Mouse (Mus musculus): Measurements from ENCODE around the gene Mid1. TPM values are rescaled to one million over a fixed set of nuclear protein-coding genes. Genes with fewer than 3 reads are reported as not detected.
"Not testable (repeated sequence)": the region's sequence is repeated elsewhere in the genome, so short reads cannot be mapped to it uniquely, and the experiment has no call there.

The Mid1 gene
- total RNA-seq, 2 experiments from 2014 or later: 2.6 to 6.4 TPM

DNA sequence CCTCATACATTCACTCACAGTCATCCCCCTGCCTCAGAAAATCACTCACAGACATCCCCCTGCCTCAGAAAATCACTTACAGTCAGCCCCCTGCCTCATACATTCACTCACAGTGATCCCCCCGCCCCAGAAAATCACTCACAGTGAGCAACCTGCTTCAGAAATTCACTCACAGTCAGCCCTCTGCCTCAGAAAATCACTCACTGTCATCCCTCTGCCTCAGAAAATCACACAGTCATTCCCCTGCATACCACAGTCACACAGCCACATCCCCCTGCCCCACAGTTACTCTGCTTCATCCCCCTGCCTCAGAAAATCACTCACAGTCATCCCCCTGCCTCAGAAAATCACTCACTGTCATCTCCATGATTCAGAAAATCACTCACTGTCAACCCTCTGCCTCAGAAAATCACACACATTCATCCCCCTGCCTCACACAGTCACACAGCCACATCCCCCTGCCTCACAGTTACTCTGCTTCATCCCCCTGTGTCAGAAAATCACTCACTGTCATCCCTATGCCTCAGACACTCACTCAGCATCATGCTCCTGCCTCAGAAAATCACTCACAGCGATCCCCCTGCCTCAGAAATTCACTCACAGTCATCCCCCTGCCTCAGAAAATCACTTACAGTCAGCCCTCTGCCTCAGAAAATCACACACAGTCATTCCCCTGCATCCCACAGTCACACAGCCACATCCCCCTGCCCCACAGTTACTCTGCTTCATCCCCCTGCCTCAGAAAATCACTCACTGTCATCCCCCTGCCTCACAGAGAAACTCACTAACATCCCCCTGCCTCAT lies 322.6 kb downstream of the Mid1 start:
- DNase-seq (ENCODE audit: low spot score): not testable (repeated sequence)
- intact Hi-C loops (cut with DNase I): loop anchor here (2.0 kb wide), 1 partner anchor 15 kb away; no protein-coding TSS in a partner anchor

DNA sequence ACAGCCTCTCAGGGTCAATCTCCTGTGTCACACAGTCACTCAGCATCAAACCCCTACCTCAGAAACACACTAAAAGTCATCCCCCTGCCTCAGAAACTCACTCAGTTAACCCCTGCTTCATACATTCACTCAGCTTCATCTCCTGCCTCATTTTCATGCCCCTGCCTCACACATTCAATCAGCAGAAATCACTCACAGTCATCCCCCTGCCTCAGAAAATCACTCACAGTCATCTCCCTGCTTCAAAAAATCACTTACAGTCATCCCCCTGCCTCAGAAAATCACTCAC lies 323.1 kb downstream of the Mid1 start:
- intact Hi-C loops (cut with DNase I): loop anchor here (2.0 kb wide), 1 partner anchor 15 kb away; no protein-coding TSS in a partner anchor
- DNase-seq (ENCODE audit: low spot score): not testable (repeated sequence)

DNA sequence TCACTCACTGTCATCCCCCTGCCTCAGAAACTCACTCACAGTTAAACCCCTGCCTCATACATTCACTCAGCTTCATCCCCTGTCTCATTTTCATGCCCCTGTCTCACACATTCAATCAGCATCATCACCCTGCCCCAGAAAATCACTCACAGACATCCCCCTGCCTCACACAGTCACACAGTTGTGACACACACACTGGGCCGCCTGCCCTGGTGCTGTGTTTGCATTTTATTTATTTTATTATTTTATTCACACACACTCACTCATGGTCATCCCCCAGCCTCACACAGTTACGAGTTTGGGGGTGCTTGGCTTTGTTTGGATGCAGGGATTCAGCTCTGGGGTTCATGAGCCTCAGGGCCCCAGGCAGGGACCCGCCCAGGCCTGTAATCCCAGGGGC lies 323.6 kb downstream of the Mid1 start:
- DNase-seq (ENCODE audit: low spot score): not testable (repeated sequence)
- intact Hi-C loops (cut with DNase I): loop anchor here (2.0 kb wide), 1 partner anchor 16 kb away; no protein-coding TSS in a partner anchor

DNA sequence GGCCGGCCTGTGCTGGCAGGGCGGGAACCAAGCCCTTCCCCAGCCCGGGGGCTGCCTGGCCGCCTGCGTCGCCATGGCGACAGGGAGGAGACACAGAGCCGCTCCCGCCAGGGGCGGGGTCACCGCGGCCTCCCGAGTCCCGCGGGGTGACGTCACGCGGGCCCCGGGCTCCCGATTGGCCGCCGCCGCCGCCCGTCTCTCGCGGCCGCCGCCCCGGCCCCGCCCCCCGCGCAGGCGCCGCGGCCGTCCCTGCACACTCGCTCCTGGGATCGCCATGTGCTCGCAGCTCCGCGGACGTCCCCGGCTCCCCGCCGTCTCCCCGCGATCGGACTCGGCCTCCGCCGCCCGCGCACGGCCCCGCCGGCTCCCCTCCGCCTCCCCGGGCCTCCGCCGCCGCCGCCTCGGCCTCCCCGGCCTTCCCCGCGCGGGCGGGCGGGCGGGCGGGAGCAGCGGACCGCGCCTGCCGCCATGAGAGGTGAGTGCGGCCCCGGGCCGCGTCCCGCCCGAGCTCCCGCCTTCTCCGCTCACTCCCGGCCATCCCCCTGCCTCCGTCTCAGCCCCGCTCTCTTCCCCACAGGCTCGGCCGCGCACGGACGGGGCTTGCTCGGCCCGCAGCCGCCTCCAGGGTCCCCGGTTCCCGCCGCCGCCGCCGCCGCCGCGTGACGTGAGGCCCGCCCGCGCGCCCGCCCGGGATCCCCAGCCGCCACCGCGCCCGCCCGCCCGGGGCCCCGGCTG lies 324.2 kb downstream of the Mid1 start, which contains the start of gene Gm21887:
TSS of gene Gm21887 (plus strand) at position 644 of the 735 bp plus-strand sequence.
- intact Hi-C loops (cut with DNase I): loop anchor here (2.0 kb wide), 1 partner anchor 16 kb away; no protein-coding TSS in a partner anchor
- peak; percentile 99 for DNase-seq (ENCODE audit: low spot score)

DNA sequence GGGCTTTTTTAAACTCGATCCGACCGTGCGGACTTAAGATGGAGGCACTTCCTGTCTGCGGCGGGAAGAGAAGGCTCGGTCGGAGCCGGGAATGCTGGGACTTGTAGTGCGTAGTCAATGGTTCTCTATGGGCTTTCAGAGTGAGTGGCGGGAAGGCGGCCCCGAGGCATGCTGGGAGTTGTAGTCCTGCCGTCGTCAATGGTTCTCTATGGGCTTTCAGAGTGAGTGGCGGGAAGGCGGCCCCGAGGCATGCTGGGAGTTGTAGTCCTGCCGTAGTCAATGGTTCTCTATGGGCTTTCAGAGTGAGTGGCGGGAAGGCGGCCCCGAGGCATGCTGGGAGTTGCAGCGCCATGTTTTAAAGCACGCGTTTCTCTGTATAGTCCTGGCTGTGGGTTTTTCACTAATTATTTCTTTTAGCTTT lies 324.8 kb downstream of the Mid1 start:
- intact Hi-C loops (cut with DNase I): loop anchor here (2.0 kb wide), 1 partner anchor 17 kb away; no protein-coding TSS in a partner anchor

DNA sequence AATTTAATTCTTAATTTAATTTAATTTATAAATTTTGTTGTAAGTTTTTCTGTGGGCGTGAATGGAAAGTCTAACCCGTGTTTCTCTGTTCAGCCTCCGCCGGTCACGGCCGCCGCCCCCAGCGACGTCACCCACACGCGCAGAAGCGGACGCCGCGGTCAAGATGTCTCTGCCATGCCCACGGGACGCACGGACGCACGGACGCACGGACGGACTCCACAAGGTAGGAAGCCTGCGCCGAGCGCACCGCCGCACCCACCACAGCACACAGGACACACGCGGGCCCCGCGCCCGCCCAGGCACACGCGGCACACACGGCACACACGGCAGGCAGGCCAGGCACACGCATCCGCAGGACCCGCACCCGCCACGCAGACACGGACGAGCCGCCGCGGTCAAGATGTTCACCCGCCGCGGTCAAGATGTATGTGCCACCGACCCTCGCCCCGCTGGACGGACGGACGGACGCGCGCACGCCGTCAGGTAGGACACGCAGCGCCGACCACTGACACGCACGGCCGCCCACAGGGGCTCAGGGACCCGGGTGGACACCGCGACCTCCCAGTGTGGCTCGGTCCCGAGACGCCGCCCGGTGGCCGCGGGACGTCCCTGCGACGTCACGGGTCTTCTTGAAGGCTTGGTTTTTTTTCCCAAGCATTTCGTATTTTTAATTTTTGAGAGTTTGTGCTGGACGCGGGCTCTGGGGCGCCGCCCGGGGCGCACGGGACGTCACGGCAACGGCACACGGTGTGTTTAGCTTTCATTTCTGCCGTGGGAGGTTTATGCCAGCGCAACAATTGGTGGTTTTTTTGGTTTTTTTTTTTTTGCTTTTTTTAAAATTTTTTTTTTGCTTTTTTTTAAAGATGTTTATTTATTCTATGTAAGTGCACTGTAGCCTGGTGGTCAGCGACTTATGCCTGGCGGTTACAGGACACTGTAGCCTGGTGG lies 325.9 kb downstream of the Mid1 start:
- DNase-seq (ENCODE audit: low spot score); intact Hi-C loops (cut with DNase I): not testable (repeated sequence)

More for the DNA sequence above, 324.8 kb downstream of the Mid1 start:
- peak; percentile 100 for DNase-seq (ENCODE audit: low spot score)

DNA sequence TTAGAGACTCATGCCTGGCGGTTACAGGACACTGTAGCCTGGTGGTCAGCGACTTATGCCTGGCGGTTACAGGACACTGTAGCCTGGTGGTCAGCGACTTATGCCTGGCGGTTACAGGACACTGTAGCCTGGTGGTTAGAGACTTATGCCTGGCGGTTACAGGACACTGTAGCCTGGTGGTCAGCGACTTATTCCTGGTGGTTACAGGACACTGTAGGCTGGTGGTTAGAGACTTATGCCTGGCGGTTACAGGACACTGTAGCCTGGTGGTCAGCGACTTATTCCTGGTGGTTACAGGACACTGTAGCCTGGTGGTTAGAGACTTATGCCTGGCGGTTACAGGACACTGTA lies 326.5 kb downstream of the Mid1 start:
- intact Hi-C loops (cut with DNase I): not testable (repeated sequence)

DNA sequence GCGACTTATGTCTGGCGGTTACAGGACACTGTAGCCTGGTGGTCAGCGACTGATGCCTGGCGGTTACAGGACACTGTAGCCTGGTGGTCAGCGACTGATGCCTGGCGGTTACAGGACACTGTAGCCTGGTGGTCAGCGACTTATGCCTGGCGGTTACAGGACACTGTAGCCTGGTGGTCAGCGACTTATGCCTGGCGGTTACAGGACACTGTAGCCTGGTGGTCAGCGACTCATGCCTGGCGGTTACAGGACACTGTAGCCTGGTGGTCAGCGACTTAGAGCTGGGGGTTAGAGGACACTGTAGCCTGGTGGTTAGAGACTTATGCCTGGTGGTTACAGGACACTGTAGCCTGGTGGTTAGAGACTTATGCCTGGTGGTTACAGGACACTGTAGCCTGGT lies 328.4 kb downstream of the Mid1 start:
- intact Hi-C loops (cut with DNase I); DNase-seq (ENCODE audit: low spot score): not testable (repeated sequence)

More for the DNA sequence above, 326.5 kb downstream of the Mid1 start:
- DNase-seq (ENCODE audit: low spot score): not testable (repeated sequence)

DNA sequence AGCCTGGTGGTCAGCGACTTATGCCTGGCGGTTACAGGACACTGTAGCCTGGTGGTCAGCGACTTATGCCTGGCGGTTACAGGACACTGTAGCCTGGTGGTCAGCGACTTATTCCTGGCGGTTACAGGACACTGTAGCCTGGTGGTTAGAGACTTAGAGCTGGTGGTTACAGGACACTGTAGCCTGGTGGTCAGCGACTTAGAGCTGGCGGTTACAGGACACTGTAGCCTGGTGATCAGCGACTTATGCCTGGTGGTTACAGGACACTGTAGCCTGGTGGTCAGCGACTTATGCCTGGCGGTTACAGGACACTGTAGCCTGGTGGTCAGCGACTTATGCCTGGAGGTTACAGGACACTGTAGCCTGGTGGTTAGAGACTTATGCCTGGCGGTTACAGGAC lies 329.0 kb downstream of the Mid1 start:
- intact Hi-C loops (cut with DNase I); DNase-seq (ENCODE audit: low spot score): not testable (repeated sequence)

DNA sequence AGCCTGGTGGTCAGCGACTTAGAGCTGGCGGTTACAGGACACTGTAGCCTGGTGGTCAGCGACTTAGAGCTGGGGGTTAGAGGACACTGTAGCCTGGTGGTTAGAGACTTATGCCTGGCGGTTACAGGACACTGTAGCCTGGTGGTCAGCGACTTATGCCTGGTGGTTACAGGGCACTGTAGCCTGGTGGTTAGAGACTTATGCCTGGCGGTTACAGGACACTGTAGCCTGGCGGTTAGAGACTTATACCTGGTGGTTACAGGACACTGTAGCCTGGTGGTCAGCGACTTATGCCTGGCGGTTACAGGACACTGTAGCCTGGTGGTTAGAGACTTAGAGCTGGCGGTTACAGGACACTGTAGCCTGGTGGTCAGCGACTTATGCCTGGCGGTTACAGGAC lies 330.9 kb downstream of the Mid1 start:
- DNase-seq (ENCODE audit: low spot score); intact Hi-C loops (cut with DNase I): not testable (repeated sequence)

DNA sequence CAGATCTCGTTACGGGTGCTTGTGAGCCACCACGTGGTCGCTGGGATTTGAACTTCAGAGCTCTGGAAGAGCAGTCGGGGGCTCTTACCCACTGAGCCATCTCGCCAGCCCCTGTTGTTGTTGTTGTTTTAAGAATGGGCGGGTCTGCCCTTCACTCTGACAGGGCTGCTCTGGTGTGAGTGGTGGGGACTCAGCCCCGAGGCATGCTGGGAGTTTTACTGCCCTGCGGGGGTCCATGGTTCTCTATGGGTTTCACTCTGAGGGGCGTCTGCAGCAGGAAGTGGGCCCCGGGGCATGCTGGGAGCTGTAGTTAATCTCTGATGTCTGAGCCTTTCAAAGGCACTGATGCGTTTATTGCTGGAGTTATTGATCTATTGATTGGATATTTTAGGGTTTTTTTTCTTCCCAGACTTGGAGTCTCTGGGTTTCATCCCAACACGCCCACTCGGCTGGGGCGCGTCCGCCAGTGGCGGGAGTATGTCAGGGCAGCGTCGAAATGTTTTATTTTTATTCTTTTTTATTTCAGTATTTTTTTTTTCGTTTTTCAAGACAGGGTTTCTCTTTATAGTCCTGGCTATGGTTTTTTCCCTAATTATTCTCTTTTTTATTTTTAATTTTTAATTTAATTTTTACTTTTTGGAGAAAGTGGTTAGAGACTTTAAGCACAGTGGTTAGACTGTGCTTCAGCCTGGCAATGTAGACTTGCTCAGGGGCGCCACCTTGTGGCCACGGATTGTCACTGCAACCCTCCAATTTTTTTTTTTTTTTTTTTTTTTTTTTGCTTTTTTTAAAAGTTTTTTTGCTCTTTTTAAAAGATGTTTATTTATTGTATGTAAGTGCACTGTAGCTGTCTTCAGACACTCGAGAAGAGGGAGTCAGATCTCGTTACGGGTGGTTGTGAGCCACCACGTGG lies 332.6 kb downstream of the Mid1 start:
- DNase-seq (ENCODE audit: low spot score); intact Hi-C loops (cut with DNase I): not testable (repeated sequence)

DNA sequence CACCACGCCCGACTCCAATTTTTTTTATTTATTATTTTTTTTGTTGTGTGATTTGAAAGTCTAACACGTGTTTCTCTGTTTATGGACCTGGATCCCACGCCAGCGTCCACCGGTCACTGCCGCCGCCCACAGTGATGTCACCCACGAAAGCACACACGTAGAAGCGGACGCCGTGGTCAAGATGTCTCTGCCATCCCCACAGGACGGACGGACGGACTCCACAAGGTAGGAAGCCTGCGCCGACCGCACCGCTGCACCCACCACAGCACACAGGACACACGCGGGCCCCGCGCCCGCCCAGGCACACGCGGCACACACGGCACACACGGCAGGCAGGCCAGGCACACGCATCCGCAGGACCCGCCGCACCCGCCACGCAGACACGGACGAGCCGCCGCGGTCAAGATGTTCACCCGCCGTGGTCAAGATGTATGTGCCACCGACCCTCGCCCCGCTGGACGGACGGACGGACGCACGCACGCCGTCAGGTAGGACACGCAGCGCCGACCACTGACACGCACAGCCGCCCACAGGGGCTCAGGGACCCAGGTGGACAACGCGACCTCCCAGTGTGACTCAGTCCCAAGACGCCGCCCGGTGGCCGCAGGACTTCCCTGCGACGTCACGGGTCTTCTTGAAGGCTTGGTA lies 333.7 kb downstream of the Mid1 start:
- intact Hi-C loops (cut with DNase I); DNase-seq (ENCODE audit: low spot score): not testable (repeated sequence)

DNA sequence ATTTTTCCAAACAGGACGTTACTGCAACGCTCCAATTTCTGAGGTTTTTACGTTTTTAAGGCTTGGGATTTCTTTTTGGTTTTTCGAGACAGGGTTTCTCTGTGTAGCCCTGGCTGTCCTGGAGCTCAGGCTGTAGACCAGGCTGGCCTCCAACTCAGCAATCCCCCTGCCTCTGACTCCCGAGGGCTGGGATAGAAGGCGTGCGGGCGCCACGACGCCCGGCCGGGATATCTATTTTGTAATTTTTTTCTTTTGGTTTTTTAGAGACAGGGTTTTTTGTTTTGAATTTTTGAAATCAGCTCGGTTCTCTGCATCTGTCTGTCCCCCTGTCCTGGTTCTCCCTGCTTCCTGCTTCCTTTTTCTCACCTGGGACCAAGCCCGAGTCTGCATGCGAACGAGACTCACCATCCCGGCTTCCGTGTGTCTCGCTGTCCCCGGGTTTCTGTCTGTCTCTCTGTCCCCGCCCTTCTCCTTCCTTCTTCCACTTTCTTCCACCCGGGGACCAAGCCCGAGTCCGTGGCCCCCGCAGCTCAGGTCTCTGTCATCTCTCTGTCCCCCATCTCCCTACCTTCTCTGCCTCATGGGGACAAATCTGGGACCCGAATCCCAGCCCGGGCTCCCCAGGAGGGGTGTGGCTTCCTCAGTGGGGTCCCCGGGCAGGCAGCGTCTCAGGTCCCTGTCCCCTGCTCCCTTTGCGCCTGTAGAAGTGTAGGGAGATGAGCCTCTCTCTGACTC lies 334.4 kb downstream of the Mid1 start:
- intact Hi-C loops (cut with DNase I); DNase-seq (ENCODE audit: low spot score): not testable (repeated sequence)

DNA sequence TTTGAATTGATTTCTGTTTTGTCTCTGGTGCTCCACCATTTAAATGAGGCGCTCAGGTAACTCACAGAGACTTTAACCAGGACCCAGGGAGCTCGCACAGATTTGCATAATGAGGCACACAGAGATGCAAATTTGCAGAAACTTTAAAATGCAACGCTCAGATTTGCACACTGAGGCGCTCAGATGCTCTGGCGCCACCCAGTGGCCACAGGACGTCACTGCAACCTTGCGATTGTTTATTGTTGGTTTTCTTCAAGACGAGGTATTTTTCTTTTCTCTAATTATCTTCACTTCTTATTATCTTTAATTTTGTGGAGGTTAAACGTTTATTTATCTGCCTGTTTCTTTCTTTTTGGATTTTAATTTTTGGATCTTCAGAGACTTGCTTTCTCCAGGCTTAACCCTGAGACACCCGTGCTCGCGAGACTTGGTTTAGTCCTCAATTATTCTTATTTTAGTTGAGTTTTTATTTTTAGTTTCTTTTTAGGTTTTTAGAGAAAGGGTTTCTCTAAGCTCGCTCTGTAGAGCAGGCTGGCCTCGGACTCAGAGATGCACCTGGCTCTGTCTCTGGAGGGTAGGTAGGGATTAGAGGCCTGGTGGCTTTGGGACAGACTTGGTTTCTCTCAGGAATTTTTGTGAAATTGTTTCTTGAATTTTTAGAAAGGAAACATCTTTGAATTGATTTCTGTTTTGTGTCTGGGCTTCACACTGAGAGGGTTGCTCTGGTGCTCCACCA lies 335.1 kb downstream of the Mid1 start:
- intact Hi-C loops (cut with DNase I): not testable (repeated sequence)
- peak; percentile 88 for DNase-seq (ENCODE audit: low spot score)

DNA sequence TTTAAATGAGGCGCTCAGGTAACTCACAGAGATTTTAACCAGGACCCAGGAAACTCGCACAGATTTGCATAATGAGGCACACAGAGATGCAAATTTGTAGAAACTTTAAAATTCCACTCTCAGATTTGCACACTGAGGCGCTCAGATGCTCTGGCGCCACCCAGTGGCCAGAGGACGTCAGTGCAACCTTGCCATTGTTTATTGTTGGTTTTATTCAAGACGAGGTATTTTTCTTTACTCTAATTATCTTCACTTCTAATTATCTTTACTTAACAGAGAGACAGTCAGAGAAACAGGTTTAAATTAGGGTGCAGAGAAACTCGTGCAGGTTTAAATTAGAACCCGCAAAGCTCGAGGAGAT lies 335.7 kb downstream of the Mid1 start:
- DNase-seq (ENCODE audit: low spot score); intact Hi-C loops (cut with DNase I): not testable (repeated sequence)

DNA sequence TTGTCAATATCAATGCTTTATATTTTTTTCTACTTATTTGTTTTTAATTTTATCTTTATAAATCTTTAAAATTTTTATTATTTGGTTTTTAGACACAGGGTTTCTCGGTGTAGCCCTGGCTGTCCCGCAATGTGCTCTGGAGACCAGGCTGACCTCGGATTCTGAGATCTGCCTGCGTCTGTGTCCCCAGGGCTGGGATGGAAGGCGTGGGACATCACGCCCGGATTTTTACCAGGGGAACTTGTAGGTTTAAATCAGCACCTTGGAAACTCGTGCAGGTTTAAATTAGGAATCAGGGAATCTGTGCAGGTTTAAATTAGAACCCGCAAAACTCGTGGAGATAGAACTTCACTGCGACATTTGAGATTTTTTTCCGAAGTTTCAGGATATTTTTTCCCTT lies 336.2 kb downstream of the Mid1 start:
- intact Hi-C loops (cut with DNase I); DNase-seq (ENCODE audit: low spot score): not testable (repeated sequence)
